Comparison of ENCODE assay signal across 9 mouse cellular contexts in genomic region chr6:88784691-88785173, GRCm38 (mm10). TPM values are rescaled to one million over a fixed set of nuclear protein-coding genes. Genes with fewer than 3 reads are reported as not detected.
DNase-seq lines count a peak whose midpoint lies in the region; ATAC-seq and TF ChIP-seq lines count a peak whose summit lies in the region.
"Had no signal": no experiment of that assay in that cellular context is flagged by ENCODE, and none has a peak within 500 bp of the region (broad histone marks: within the 10 kb centered on the region; RNA-seq: fewer than 3 reads in every experiment).

No protein-coding gene starts in this region.

- intact Hi-C loops in left cerebral cortex, adult 2 months (cut with DNase I), result no loop called here
- intact Hi-C loops in heart, postnatal 10 days (cut with DNase I), result loop anchor here (2.0 kb wide), 1 partner anchor 40 kb away; no protein-coding TSS in a partner anchor

- no peak for DNase-seq in left cerebral cortex, adult 2 months (ENCODE audit: extremely low spot score in 1 of 2, low spot score in 2 of 2)
- no peak for DNase-seq in left cerebral cortex, adult 18-20 months (ENCODE audit: low spot score in 2 of 2)
- peak; percentile 67 to 69 for DNase-seq in cerebellum, postnatal 36 days
- peak; percentile 73 to 78 for DNase-seq in heart, postnatal 10 days
- no peak for DNase-seq in liver, postnatal 0 days
- DNase-seq in embryo, embryonic 10.5 days (ENCODE audit: low spot score), result no peak
- no peak for DNase-seq in midbrain, postnatal 0 days (ENCODE audit: low spot score)

- no peak overlapping the region for H3K4me2 ChIP-seq in liver, postnatal 0 days (ENCODE audit: low read depth, low read length)
- no peak overlapping the region for H3K4me2 ChIP-seq in midbrain, embryonic 13.5 days (replicated peaks)
- no peak overlapping the region for H3K4me2 ChIP-seq in midbrain, postnatal 0 days (ENCODE audit: low read depth, low read length, poor library complexity, severe bottlenecking)
- H3K4me2 ChIP-seq: hindbrain, embryonic 15.5 days had no signal

- peak overlapping the region; percentile 84 for H3K27ac ChIP-seq in left cerebral cortex, adult 2 months
- H3K27ac ChIP-seq in liver, postnatal 0 days (ENCODE audit: low read depth), result peak overlapping the region; percentile 64
- H3K27ac ChIP-seq in midbrain, embryonic 13.5 days, result no peak overlapping the region
- H3K27ac ChIP-seq in midbrain, postnatal 0 days (ENCODE audit: low read depth, low read length), result no peak overlapping the region
- H3K27ac ChIP-seq: hindbrain, embryonic 15.5 days had no signal

- H3K4me1 ChIP-seq in liver, postnatal 0 days (ENCODE audit: insufficient read depth), result peaks cover 25% of the 10 kb centered on the region
- peaks cover 33% of the 10 kb centered on the region for H3K4me1 ChIP-seq in midbrain, embryonic 13.5 days (replicated peaks)
- H3K4me1 ChIP-seq in midbrain, postnatal 0 days (ENCODE audit: insufficient read depth, low read length), result peaks cover 6% of the 10 kb centered on the region

- no peaks in the 10 kb centered on the region for H3K9me3 ChIP-seq in liver, postnatal 0 days (ENCODE audit: low read length)
- no peaks in the 10 kb centered on the region for H3K9me3 ChIP-seq in midbrain, embryonic 13.5 days
- no peaks in the 10 kb centered on the region for H3K9me3 ChIP-seq in midbrain, postnatal 0 days (ENCODE audit: low read length)
- H3K9me3 ChIP-seq: hindbrain, embryonic 15.5 days had no signal

- H3K27me3 ChIP-seq in liver, postnatal 0 days (ENCODE audit: insufficient read depth, low read length), result no peaks in the 10 kb centered on the region
- H3K27me3 ChIP-seq in midbrain, embryonic 13.5 days, result no peaks in the 10 kb centered on the region
- H3K27me3 ChIP-seq in midbrain, postnatal 0 days (ENCODE audit: insufficient read depth, low read length), result no peaks in the 10 kb centered on the region
- H3K27me3 ChIP-seq: hindbrain, embryonic 15.5 days had no signal

- H3K4me3 ChIP-seq in left cerebral cortex, adult 2 months, result no peak overlapping the region
- H3K4me3 ChIP-seq in liver, postnatal 0 days (ENCODE audit: low read depth, low read length), result no peak overlapping the region
- H3K4me3 ChIP-seq in midbrain, embryonic 13.5 days (replicated peaks), result no peak overlapping the region
- no peak overlapping the region for H3K4me3 ChIP-seq in midbrain, postnatal 0 days (ENCODE audit: low read depth, low read length)
- H3K4me3 ChIP-seq: hindbrain, embryonic 15.5 days had no signal

- TF ChIP-seq CTCF in left cerebral cortex, adult 2 months (IDR thresholded peaks at IDR 0.05), result no peak; the same call in 1 of the 2 replicates
- TF ChIP-seq CTCF in liver, postnatal 0 days (IDR thresholded peaks at IDR 0.05; ENCODE audit: low read depth), result peak; percentile 45
- no peak for TF ChIP-seq CTCF in midbrain, postnatal 0 days (IDR thresholded peaks at IDR 0.05)

- no peaks in the 10 kb centered on the region for H3K36me3 ChIP-seq in liver, postnatal 0 days (replicated peaks; ENCODE audit: insufficient read depth, low read length)
- no peaks in the 10 kb centered on the region for H3K36me3 ChIP-seq in midbrain, embryonic 13.5 days
- no peaks in the 10 kb centered on the region for H3K36me3 ChIP-seq in midbrain, postnatal 0 days (ENCODE audit: insufficient read depth, low read length)
- H3K36me3 ChIP-seq: hindbrain, embryonic 15.5 days had no signal

- no peak for TF ChIP-seq EP300 in liver, postnatal 0 days (IDR thresholded peaks at IDR 0.05; ENCODE audit: low read depth)

- no peak for ATAC-seq in liver, postnatal 0 days
- no peak for ATAC-seq in midbrain, embryonic 13.5 days
- ATAC-seq in midbrain, postnatal 0 days (ENCODE audit: low FRiP score), result no peak

- H3K9ac ChIP-seq in liver, postnatal 0 days (replicated peaks), result no peak overlapping the region
- no peak overlapping the region for H3K9ac ChIP-seq in midbrain, embryonic 13.5 days (replicated peaks)
- no peak overlapping the region for H3K9ac ChIP-seq in midbrain, postnatal 0 days (replicated peaks; ENCODE audit: low read length, poor library complexity, severe bottlenecking)
- H3K9ac ChIP-seq: hindbrain, embryonic 15.5 days had no signal

- 73% methylated on average over 7 of the region's 7 CpGs for WGBS in liver, postnatal 0 days (ENCODE audit: insufficient replicate concordance)
- 69% methylated on average over 7 of the region's 7 CpGs for WGBS in midbrain, embryonic 13.5 days
- WGBS in midbrain, postnatal 0 days, result 74% methylated on average over 7 of the region's 7 CpGs

RNA-seq across cellular contexts. Expression of gene Abtb1, which starts 57.1 kb away (rescaled TPM):
- 10 to 100 TPM; 39.7 to 40.5 TPM for total RNA-seq in left cerebral cortex, adult 2 months (2021)
- 10 to 100 TPM; 38.8 to 44.3 TPM for total RNA-seq in left cerebral cortex, adult 18-20 months (2021)
- 10 to 100 TPM; 18.7 to 21.0 TPM for total RNA-seq in heart, postnatal 10 days (2021)
- polyA plus RNA-seq in liver, postnatal 0 days (2015; fragmentation: Nextera tagmentation; extraction: Ambion mirVana), result 36.2 and 39.1 TPM in 2 replicates
- polyA plus RNA-seq in midbrain, embryonic 13.5 days (2015; fragmentation: Nextera tagmentation; extraction: Ambion mirVana), result 35.9 and 36.2 TPM in 2 replicates
- total RNA-seq in midbrain, postnatal 0 days (2014; rRNA removed), result 60.2 and 65.7 TPM in 2 replicates
- polyA plus RNA-seq in midbrain, postnatal 0 days (2015; fragmentation: Nextera tagmentation; extraction: Ambion mirVana), result 29.2 and 34.9 TPM in 2 replicates

Comparison
In these comparisons a context has a peak if more than half of its experiments do, and no peak if none do; other contexts are left out.
1. DNase-seq: peak in cerebellum, postnatal 36 days (2 of 2) and heart, postnatal 10 days (2 of 2); none in left cerebral cortex, adult 2 months (0 of 2), left cerebral cortex, adult 18-20 months (0 of 2), liver, postnatal 0 days (single experiment), embryo, embryonic 10.5 days (single experiment) and midbrain, postnatal 0 days (single experiment).
2. H3K27ac ChIP-seq: peak in left cerebral cortex, adult 2 months (single experiment) and liver, postnatal 0 days (single experiment); none in midbrain, embryonic 13.5 days (single experiment) and midbrain, postnatal 0 days (single experiment).